Mouse (Mus musculus): ENCODE data around the gene Ffar1.

The Ffar1 gene

DNA sequence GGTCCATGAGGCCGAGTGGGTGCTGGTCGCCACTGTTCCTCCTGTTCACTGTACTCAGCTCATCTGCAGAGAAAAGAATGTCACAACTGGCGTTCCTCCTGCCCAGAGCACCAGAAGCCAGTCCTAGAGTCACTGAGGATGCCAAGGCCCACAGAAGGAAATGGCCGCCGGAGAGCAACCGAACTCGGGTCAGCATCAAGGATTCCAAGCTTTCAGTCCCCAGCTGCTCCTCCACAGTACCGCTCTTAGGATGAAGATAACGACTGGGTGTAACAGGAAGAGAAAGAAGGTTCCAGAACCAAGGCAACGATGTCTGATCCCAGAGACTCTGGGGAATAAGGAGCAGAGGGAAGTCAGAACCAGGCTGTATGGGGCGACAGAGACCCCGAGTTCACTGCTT is at the start of gene Ffar1:
Ffar1 (minus strand) TSS at position 101 of the 400 bp plus-strand sequence.
- DNase-seq (ENCODE audit: inconsistent ontology term), result no peak

DNA sequence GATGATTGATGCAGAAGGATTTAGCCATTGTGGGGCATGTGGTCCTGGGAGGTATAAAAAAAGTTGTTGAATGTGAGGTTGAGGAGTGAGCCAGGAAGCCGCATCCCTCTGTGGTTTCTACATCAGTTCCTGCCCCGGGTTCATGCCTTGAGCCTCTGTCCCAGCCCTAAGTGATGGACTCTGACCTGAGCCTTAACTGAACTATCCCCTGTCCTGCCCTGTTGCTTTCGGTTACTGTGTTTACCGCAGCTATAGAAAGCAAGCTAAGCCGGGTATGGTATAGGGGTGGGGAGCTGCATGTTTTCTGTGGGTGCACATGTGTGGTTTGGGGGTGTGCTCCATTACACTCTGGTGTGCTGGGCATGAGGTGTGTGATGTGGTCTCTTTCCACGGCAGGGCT is 48.4 kb upstream of the Ffar1 start:
- DNase-seq (ENCODE audit: inconsistent ontology term), result no peak

- DNase-seq (ENCODE audit: inconsistent ontology term), result no peak
Measured at GRCm38 (mm10) chr7:30908992-30909431, 47.6 kb upstream of the Ffar1 start.

- DNase-seq (ENCODE audit: inconsistent ontology term), result peak; percentile 14
Measured at GRCm38 (mm10) chr7:30908277-30908991, 47.1 kb upstream of the Ffar1 start.

- no peak for DNase-seq (ENCODE audit: inconsistent ontology term)
Measured at GRCm38 (mm10) chr7:30904042-30904441, 42.7 kb upstream of the Ffar1 start.

GRCm38 (mm10) chr7:30895217-30895616 is 33.9 kb upstream of the Ffar1 start:
- no peak for DNase-seq (ENCODE audit: inconsistent ontology term)

DNA sequence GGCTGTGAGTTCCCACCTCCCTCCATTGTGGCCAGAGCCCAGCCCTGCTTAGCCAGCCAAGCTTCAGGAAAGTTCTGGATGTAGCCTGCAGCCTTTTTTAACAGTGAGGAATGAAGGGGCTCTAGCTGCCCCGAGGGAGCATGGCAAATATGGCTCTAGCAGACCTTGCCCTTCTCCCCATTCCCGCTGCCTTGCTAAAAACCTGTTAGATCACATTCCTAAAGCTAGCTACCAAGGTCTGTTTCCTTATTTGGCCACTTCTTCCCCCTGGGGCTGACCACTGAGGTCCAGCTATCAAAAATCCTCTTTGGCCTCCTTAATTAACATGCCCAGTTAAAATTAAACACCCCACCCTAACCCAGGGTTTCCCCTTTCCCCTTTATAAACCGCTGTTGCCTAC is 31.2 kb upstream of the Ffar1 start:
- no peak for DNase-seq (ENCODE audit: inconsistent ontology term)

DNA sequence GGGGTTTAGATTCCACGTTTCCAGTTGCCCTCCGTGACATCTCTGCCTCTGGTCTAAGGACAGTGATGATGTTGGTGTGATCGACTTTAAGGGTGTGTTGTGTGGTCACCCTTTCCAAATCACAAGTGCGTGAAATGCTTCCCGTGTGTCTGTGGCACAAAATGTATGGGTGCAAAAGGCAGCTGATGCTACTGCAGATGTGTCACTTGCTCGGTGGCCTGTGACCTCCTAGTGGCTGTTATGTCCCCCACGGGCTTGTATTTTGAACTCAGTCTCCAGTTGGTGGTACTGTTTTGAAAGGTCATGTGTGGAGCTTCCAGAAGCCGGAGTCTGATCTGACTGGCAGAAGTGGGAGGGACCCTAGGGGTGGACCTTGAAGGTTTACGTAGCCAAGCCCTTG is 30.4 kb upstream of the Ffar1 start:
- DNase-seq (ENCODE audit: inconsistent ontology term), result no peak

DNA sequence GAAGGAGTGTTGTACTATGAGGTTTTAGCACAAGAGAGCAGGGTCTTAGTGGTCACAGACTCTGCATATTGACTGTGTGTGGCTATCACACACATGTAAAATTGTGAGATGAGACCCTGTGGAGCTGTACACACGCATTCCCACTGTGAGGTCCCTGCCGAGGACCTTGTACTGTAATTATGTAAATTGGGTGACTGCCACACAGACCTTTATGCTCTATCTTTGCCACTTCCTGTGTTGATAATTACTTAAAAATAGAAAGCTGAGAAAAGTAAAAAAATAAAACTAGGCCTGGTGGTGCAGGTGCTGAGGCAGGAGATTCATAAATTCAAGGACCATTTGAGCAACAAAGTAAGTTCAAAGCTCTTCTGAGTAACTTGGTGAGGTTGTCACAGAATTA is 29.3 kb upstream of the Ffar1 start:
- DNase-seq (ENCODE audit: inconsistent ontology term), result no peak

- DNase-seq (ENCODE audit: inconsistent ontology term), result no peak
Measured at GRCm38 (mm10) chr7:30888786-30889185, 27.4 kb upstream of the Ffar1 start.

- no peak for DNase-seq (ENCODE audit: inconsistent ontology term)
Measured at GRCm38 (mm10) chr7:30887568-30888188, 26.3 kb upstream of the Ffar1 start.

DNA sequence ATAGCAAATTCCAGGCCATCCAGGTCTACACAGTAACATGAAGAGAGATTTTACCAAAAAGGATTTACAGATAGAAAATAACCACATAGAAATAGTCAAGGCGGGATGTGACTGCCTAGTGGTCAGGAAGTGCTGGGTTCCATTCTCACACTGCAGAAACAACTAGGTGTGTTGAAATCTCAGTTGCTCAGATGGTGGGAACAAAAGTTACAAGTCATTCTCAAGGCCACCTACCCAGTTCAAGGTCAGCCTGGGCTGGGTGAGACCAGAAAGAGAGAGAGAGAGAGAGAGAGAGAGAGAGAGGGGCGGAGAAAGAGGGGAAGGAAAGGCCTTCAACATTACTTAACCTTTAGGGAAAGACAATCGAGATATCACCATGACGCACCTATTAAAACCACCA is 25.5 kb upstream of the Ffar1 start:
- DNase-seq (ENCODE audit: inconsistent ontology term), result no peak

- no peak for DNase-seq (ENCODE audit: inconsistent ontology term)
Measured at GRCm38 (mm10) chr7:30884047-30884446, 22.7 kb upstream of the Ffar1 start.

DNA sequence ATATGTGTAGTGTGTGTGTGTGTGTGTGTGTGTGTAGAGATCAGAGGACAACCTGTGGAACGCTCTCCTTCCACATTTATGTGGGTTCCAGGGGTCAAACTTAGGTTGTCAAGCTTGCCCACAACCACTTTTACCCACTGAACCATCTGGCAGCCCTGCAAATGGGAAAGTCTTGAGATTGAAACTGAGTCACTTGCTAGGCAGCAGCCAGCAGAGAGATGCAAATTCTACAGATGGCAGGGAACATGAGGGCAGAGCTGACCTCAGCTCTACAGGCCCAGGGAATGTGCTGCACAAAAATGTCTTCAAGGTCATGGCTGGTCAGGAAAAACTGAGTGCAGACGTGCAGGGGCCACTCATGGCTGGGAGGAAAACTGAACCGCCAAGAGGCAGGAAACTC is 20.0 kb upstream of the Ffar1 start:
- no peak for DNase-seq (ENCODE audit: inconsistent ontology term)

- DNase-seq (ENCODE audit: inconsistent ontology term), result no peak
Measured at GRCm38 (mm10) chr7:30880176-30880575, 18.8 kb upstream of the Ffar1 start, which contains the start of gene Cd22. Gene Cd22 (minus strand): TSS chr7:30880342.

- DNase-seq (ENCODE audit: inconsistent ontology term), result no peak
Measured at GRCm38 (mm10) chr7:30878950-30879349, 17.6 kb upstream of the Ffar1 start.

GRCm38 (mm10) chr7:30873083-30873482 is 11.7 kb upstream of the Ffar1 start:
- DNase-seq (ENCODE audit: inconsistent ontology term), result peak; percentile 19

DNA sequence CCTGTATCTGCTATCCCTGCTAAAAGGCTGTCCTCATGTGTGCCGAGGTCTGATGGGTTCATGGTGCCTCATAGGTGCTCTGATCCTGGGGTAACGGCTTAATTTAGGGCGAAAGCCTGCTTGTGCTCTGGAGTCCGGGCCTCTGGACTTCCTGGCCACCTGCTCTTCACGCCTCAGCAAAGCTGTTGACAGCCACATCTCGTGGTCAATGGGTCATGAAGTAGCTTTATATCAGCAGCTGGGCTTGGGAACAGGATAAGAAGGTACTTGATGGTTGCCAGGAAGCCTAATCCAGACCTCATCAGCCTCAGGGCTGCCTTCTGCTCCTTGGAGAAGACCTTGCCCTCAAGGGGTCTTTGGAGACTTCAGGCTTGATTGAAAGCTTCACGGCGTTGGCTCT is 2.0 kb upstream of the Ffar1 start:
- no peak for DNase-seq (ENCODE audit: inconsistent ontology term)

DNA sequence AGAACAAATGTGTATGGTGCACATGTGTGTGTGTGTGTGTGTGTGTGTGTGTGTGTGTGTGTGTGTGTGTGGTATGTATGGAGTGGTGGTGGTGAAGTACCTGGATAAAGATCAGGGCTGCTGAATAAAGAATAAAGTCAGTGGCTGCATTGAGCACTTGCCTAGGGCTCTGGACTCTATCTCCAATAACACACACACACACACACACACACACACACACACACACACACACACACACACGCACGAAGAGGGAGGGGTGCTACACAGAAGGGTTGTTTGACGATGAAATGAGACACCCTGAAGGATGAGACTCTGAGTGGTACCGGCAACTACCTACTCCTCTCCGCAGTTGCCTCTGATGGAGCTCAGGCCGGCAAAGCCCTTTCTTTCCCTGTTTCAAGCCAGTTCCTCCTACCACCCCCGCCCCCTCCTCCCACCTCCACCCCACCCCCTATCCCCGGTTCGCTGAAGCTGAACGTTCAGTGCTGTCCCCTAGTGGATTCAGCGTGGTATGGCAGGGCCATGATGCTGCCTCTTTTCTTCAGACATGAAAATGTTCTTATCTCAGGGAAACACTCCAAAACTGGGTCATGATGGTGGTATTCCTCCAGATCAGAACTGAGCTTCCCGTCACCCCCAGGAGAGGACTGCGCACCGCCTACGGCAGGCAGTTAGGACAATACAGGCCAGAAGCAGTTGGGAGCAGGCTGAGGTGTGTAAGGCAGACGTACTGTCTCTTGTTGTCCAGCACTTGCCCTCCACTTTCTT is 1.5 kb downstream of the Ffar1 start:
- DNase-seq (ENCODE audit: inconsistent ontology term), result peak; percentile 64

DNA sequence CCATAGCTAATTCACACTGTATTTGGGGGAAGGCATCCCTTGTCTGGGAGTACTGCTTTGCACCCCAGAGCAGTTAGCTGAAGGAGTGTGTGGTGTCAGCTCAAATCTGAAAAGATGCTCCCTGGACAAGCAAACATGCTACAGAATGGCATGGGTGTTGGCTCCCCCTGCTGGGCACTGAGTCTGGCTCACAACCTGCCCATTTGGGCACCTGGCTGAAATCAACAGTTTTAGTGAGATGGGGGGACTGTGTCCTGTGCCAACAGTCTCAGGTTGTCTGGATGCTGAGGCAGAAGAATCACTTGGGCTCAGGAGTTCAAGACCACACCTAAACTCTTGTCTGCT is 2.1 kb downstream of the Ffar1 start:
- peak; percentile 63 for DNase-seq (ENCODE audit: inconsistent ontology term)

GRCm38 (mm10) chr7:30857746-30858145 is 3.6 kb downstream of the Ffar1 start:
- no peak for DNase-seq (ENCODE audit: inconsistent ontology term)

- DNase-seq (ENCODE audit: inconsistent ontology term), result no peak
Measured at GRCm38 (mm10) chr7:30856078-30856477, 5.3 kb downstream of the Ffar1 start, which contains the start of gene Ffar3. Gene Ffar3 (minus strand): TSS chr7:30856178.

- no peak for DNase-seq (ENCODE audit: inconsistent ontology term)
Measured at GRCm38 (mm10) chr7:30851421-30851820, 9.9 kb downstream of the Ffar1 start.

Measured in Muller cell, postnatal 12 days (primary cell).